Mouse (Mus musculus): Measurements from ENCODE around the gene Col9a1. TPM values are rescaled to one million over a fixed set of nuclear protein-coding genes. Genes with fewer than 3 reads are reported as not detected.
A peak's percentile ranks its signal among the peaks of the same experiment; 100 is the strongest.

The Col9a1 gene
- 2.3 and 3.0 TPM in 2 replicates for polyA plus RNA-seq (2015; fragmentation: Nextera tagmentation; extraction: Ambion mirVana)

DNA sequence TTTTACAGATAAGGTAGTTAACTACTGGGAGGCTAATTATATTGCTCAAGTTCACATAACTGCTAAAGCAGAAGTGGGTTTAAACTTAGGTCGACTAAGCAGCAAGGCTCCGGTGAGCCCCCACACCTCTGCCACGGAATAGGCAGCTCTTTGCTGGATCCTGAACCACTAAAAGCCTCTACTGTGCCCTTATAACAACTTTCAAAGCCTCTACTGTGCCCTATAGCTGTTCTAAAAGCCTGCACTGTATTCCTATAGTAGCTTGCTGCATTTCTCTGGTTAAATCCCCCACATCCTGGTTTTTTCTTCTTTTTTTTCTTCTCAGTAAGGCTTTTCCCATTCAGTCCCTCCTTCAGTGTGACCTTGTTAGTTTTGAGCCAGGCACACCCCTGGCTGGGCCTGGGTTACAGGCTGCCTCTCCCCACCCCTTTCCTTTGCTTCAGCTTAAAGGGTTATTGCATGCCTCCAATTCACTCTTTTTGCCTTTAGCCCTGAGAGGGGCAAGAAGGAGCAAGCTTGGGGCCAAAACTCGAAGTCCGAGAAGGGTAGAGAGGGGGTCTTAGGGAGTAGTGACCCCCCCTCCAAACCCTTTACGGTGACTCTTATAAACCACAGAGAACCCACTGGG, at the start of gene Col9a1:
Col9a1 (plus strand) TSS at position 387 of the 628 bp plus-strand sequence.
- no peak within 1 kb of the TSS for H3K4me2 ChIP-seq
- ATAC-seq (ENCODE audit: low FRiP score, low read depth), result no peak
- H3K4me1 ChIP-seq (replicated peaks), result no peaks in the 10 kb centered on the region
- H3K27me3 ChIP-seq, result no peaks in the 10 kb centered on the region
- 90% methylated on average over 6 of the region's 6 CpGs for WGBS
- H3K27ac ChIP-seq (replicated peaks), result no peak within 1 kb of the TSS
- no peak within 1 kb of the TSS for H3K4me3 ChIP-seq
- H3K36me3 ChIP-seq, result no peaks in the 10 kb centered on the region
- H3K9ac ChIP-seq, result no peak within 1 kb of the TSS
- H3K9me3 ChIP-seq, result no peaks in the 10 kb centered on the region

DNA sequence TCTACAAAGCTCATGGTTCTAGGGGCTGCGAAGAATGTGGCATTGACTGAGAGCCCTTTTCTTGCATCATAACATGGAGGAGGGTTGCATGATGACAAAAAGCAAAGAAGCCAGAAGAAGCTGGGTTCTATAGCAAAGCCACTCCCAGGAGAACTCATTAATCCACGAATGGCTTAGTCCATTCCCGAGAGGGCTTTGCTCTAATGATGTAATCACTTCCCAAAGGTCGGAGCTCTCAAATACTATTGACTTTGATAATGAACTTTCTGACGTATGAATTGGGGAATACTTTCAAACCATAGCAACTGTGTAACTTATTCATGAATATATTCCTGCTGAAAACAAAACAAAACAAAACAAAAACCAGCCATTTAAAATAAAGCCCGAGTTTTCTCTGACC, 49.5 kb upstream of the Col9a1 start:
- no peak overlapping the region for H3K9ac ChIP-seq
- no peaks in the 10 kb centered on the region for H3K27me3 ChIP-seq
- H3K4me2 ChIP-seq, result no peak overlapping the region
- no peak for ATAC-seq (ENCODE audit: low FRiP score, low read depth)
- H3K4me1 ChIP-seq (replicated peaks), result no peaks in the 10 kb centered on the region
- H3K36me3 ChIP-seq, result no peaks in the 10 kb centered on the region
- 62% methylated on average over 6 of the region's 6 CpGs for WGBS
- no peak overlapping the region for H3K27ac ChIP-seq (replicated peaks)
- H3K9me3 ChIP-seq, result no peaks in the 10 kb centered on the region
- no peak overlapping the region for H3K4me3 ChIP-seq

DNA sequence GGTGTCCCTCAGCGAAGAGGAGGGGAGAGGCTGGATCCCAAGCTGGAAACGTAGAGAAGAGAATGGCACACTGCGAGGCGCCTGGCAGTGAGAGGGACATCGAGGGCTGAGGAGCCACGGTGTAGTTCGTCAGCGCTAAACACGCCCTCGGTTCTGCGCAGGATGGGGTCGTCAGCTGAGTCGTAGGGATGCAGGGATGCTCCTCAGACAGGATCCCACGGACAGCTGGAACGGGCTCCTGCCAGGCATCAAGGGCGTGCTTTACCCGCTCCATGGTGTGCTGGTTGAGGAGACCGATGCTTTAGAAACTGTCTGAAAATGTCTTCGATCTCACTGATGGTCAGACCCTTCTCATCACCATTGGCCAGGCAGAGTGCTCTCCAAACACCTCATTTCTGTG, 43.6 kb upstream of the Col9a1 start:
- no peak for ATAC-seq (ENCODE audit: low FRiP score, low read depth)

DNA sequence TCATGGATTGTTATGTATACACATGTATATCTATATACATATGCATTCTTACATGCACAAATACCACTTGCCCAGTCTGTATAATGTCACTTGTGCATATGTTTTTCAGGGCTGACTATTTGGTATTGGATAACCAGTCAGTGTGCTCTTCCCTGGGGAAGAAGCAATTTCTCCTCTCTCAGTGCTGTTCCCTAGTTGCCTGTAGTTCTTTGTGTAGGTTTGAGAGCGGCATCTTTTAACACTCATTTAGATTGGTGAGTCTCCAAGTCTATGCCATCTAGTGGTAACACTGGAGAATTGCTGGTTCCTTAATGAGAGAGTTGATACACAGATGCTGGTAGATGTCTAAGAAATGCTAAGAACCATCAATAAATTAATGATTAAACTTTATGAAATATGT, 42.6 kb upstream of the Col9a1 start:
- H3K36me3 ChIP-seq, result no peaks in the 10 kb centered on the region
- no peak overlapping the region for H3K27ac ChIP-seq (replicated peaks)
- WGBS, result 3% methylated on average over 1 of the region's 1 CpGs
- H3K9ac ChIP-seq, result no peak overlapping the region
- H3K4me2 ChIP-seq, result no peak overlapping the region
- H3K4me3 ChIP-seq, result no peak overlapping the region
- H3K4me1 ChIP-seq (replicated peaks), result 0 out of 2 replicates have a peak, but pooled peaks cover 3% of the 10 kb centered on the region
- peak; percentile 73 for ATAC-seq (ENCODE audit: low FRiP score, low read depth)
- H3K27me3 ChIP-seq, result no peaks in the 10 kb centered on the region
- H3K9me3 ChIP-seq, result no peaks in the 10 kb centered on the region

More for the DNA sequence above, 43.6 kb upstream of the Col9a1 start:
- H3K4me2 ChIP-seq, result peak overlapping the region; percentile 42
- 39% methylated on average over 19 of the region's 19 CpGs for WGBS
- H3K9ac ChIP-seq, result no peak overlapping the region
- no peaks in the 10 kb centered on the region for H3K36me3 ChIP-seq
- H3K4me3 ChIP-seq, result peak overlapping the region; percentile 12; the same call in 1 of the 2 replicates
- H3K4me1 ChIP-seq (replicated peaks), result no peaks in the 10 kb centered on the region
- H3K27ac ChIP-seq (replicated peaks), result no peak overlapping the region
- no peaks in the 10 kb centered on the region for H3K9me3 ChIP-seq
- H3K27me3 ChIP-seq, result no peaks in the 10 kb centered on the region

DNA sequence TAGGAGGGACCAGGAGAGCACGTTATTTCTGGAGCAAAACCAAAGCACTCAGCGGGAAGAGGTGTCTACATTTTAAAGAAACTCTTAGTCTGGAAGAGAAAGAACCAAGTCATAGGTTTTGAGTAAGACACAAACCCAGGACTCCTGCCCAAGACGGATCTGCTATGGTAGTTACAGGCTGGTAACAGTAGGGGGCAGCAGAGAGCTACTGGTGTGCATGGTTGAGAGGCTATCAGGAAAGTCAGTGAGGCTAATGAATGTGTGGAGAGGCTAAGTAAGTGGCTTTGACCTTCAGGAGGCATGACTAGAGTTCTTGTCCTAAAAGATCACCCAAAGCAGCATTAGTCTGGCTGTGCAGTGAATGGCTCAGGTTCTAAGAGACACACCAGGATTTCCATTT, 40.3 kb upstream of the Col9a1 start:
- WGBS, result 16% methylated on average over 3 of the region's 3 CpGs
- Histone ChIP-seq H3K4me1 (replicated peaks) (0 out of 2 replicates have a peak, but pooled peaks cover 5% of the 10 kb centered on the region), H3K36me3 (no peaks in the 10 kb centered on the region), H3K4me2 (no peak overlapping the region), H3K4me3 (no peak overlapping the region), H3K9ac (no peak overlapping the region), H3K27ac (replicated peaks) (no peak overlapping the region), H3K27me3 (no peaks in the 10 kb centered on the region), H3K9me3 (no peaks in the 10 kb centered on the region)
- ATAC-seq (ENCODE audit: low FRiP score, low read depth), result 0 out of 2 replicates have a peak, but pooled peaks have one; percentile 34

DNA sequence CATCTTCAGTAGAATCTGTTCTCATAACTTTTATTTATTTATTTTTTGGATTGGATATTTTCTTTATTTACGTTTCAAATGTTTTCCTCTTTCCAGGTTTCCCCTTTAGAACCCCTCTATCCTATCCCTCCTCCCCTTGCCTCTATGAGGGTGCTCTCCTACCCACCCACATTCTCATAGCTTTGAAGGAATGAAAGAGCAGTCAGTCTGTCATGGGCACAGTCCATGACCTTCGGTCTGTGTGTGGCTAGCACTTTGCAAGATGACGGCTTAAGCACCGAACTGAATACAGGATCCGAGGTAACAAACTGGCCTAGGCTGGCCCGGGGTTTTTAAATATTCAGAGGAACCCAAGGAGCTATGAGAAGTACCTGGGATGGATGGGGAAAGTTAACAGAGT, 36.9 kb upstream of the Col9a1 start:
- H3K4me2 ChIP-seq, result no peak overlapping the region
- H3K9ac ChIP-seq, result no peak overlapping the region
- 67% methylated on average over 6 of the region's 6 CpGs for WGBS
- no peak for ATAC-seq (ENCODE audit: low FRiP score, low read depth)
- H3K4me3 ChIP-seq, result no peak overlapping the region
- no peaks in the 10 kb centered on the region for H3K9me3 ChIP-seq
- no peaks in the 10 kb centered on the region for H3K27me3 ChIP-seq
- 0 out of 2 replicates have a peak, but pooled peaks cover 5% of the 10 kb centered on the region for H3K4me1 ChIP-seq (replicated peaks)
- H3K27ac ChIP-seq (replicated peaks), result no peak overlapping the region
- H3K36me3 ChIP-seq, result no peaks in the 10 kb centered on the region

DNA sequence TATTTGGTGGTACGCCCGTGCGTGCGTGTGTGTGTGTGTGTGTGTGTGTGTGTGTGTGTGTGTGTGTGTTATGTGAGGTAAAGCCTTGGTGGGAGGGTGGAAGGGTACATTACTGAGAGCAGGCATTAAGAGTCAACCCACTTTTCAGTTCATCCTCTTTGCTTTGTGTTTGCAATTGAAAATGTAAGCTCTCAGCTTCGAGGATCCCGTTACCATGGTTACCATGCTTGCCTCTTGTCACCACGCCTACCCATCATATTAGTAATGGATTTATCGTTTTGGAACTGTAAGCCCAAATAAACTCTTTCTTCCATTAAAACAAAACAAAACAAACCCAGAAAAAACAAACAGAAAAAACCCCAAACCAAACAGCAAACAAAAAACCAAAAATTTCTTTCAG, 33.9 kb upstream of the Col9a1 start:
- Histone ChIP-seq H3K4me1 (replicated peaks) (0 out of 2 replicates have a peak, but pooled peaks cover 5% of the 10 kb centered on the region), H3K27ac (replicated peaks) (no peak overlapping the region), H3K9me3 (no peaks in the 10 kb centered on the region), H3K4me2 (no peak overlapping the region), H3K36me3 (no peaks in the 10 kb centered on the region), H3K27me3 (no peaks in the 10 kb centered on the region), H3K9ac (no peak overlapping the region), H3K4me3 (no peak overlapping the region)
- no peak for ATAC-seq (ENCODE audit: low FRiP score, low read depth)
- WGBS, result 75% methylated on average over 8 of the region's 8 CpGs

DNA sequence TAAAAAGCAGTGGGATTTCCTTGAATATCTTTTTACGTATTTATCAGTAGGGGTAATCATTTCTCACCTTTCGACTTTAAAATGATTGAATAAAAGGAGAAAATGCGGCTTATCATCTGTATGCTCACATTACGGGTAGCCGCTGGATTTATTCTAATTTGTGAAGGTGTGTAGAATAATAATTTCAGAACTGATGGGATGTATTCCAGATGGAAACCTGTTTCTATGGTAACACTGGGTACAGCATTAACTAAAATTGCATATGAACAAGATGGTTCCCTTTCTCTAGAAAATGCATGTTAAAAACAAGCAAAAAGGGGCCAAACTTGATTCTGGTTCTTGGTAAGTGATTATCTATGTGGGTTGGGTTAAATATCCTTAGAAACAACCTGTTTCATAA, 19.7 kb upstream of the Col9a1 start:
- no peak overlapping the region for H3K27ac ChIP-seq (replicated peaks)
- H3K4me3 ChIP-seq, result no peak overlapping the region
- no peak overlapping the region for H3K9ac ChIP-seq
- H3K9me3 ChIP-seq, result no peaks in the 10 kb centered on the region
- no peaks in the 10 kb centered on the region for H3K4me1 ChIP-seq (replicated peaks)
- H3K4me2 ChIP-seq, result no peak overlapping the region
- no peaks in the 10 kb centered on the region for H3K27me3 ChIP-seq
- WGBS, result 82% methylated on average over 5 of the region's 5 CpGs
- no peaks in the 10 kb centered on the region for H3K36me3 ChIP-seq
- no peak for ATAC-seq (ENCODE audit: low FRiP score, low read depth)

DNA sequence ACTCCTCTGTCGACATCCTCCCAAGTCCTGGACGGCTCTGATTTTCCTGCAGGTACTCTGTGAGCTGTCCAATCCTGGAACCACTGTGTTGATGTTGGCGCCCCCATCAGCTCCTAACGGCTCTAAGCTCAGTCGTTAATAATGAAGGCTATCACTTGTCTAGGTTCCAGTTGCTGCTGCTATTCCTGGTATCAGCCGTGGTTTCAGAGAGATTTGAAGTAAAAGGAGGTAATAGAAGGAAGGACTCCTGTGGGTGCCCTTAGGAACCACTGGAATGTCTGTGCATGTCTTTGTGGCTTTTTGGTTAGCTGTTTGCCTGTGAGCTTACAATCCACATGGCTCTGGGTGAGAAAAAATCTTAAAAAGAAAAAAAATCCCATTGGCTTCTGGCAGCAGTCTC, 8.0 kb upstream of the Col9a1 start:
- 64% methylated on average over 6 of the region's 6 CpGs for WGBS
- Histone ChIP-seq H3K4me3 (no peak overlapping the region), H3K27me3 (no peaks in the 10 kb centered on the region), H3K36me3 (no peaks in the 10 kb centered on the region), H3K9me3 (no peaks in the 10 kb centered on the region), H3K4me1 (replicated peaks) (0 out of 2 replicates have a peak, but pooled peaks cover 3% of the 10 kb centered on the region), H3K9ac (no peak overlapping the region), H3K4me2 (no peak overlapping the region), H3K27ac (replicated peaks) (no peak overlapping the region)
- ATAC-seq (ENCODE audit: low FRiP score, low read depth), result no peak

DNA sequence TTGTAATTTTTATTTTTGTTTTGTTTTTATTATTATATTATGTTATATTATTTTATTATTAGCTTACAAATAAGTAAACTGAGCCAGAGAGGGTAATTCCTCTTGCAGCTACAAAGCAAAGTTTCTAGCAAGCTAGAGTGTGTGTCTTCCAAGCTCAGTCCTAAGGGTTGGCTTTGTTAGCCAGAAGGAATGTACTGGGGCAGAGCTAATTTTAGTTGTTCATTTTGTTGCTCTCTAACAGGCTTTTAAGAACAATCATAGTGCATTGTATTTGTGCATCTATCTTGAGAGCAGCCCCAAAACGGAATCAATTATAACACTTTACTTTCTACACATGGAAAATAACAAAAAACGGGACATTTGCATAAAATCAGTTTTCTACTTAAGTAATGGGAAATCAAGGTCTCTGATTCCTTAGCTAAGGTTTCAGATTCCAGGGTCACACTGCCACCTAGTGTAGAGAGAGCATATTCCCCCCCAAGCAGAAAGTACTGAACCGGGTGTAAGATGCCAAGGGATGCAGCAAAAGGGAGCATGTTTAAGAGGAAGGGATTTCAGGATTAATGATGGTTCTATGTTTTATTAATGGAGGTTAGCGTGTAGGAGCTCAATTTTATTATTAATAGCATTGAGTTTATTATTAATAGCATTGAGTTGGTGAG, 6.1 kb upstream of the Col9a1 start:
- ATAC-seq (ENCODE audit: low FRiP score, low read depth), result peak; percentile 75; the same call in 1 of the 2 replicates
- no peak overlapping the region for H3K4me3 ChIP-seq
- H3K9me3 ChIP-seq, result no peaks in the 10 kb centered on the region
- H3K27me3 ChIP-seq, result no peaks in the 10 kb centered on the region
- no peak overlapping the region for H3K27ac ChIP-seq (replicated peaks)
- 4% methylated on average over 4 of the region's 4 CpGs for WGBS
- no peak overlapping the region for H3K4me2 ChIP-seq
- no peaks in the 10 kb centered on the region for H3K36me3 ChIP-seq
- H3K4me1 ChIP-seq (replicated peaks), result 0 out of 2 replicates have a peak, but pooled peaks cover 3% of the 10 kb centered on the region
- H3K9ac ChIP-seq, result no peak overlapping the region

DNA sequence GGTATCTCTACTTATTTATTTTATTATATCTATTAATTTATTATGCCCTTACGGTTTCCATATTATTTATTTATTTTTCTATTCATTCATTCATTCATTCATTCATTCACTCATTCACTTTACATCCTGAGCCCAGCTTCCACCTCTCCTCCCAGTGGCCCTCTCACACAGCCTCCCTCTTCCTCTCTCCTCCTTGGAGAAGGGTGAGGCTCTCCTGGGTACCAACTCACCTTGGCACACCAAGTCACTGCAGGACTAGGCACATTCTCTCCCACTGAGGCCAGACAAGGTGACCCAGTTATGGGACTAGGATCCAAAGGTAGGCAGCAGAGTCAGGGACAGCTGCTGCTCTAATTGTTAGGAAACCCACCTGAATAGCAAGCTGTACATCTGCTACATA, 5.5 kb upstream of the Col9a1 start:
- Histone ChIP-seq H3K4me3 (no peak overlapping the region), H3K27me3 (no peaks in the 10 kb centered on the region), H3K4me1 (replicated peaks) (0 out of 2 replicates have a peak, but pooled peaks cover 3% of the 10 kb centered on the region), H3K9me3 (no peaks in the 10 kb centered on the region), H3K9ac (no peak overlapping the region), H3K4me2 (no peak overlapping the region), H3K27ac (replicated peaks) (no peak overlapping the region), H3K36me3 (no peaks in the 10 kb centered on the region)
- WGBS, result 80% methylated on average over 1 of the region's 1 CpGs
- peak; percentile 42; the same call in 1 of the 2 replicates for ATAC-seq (ENCODE audit: low FRiP score, low read depth)

DNA sequence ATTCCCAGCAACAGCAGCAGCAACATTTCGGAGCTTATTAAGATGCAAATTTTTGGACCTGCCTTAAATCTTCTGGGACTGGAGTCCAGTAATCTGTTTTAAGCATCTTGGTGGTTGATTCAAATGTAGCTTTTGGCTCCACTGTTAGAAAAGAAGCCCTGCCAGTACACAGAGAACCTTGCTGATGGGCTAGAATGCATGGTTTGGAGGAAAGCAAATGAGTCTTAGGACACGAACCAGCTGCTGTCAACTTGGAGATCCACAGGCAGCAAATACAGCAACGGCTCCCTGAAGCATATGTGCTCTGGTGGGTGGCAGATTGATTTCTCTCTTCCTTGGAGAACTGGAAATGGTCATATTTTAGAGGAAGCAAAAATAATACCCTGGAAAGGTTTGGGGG, 4.8 kb upstream of the Col9a1 start:
- 37% methylated on average over 3 of the region's 3 CpGs for WGBS
- no peaks in the 10 kb centered on the region for H3K27me3 ChIP-seq
- H3K4me2 ChIP-seq, result no peak overlapping the region
- no peak for ATAC-seq (ENCODE audit: low FRiP score, low read depth)
- H3K4me3 ChIP-seq, result no peak overlapping the region
- H3K9ac ChIP-seq, result no peak overlapping the region
- H3K4me1 ChIP-seq (replicated peaks), result 0 out of 2 replicates have a peak, but pooled peaks cover 3% of the 10 kb centered on the region
- no peak overlapping the region for H3K27ac ChIP-seq (replicated peaks)
- H3K36me3 ChIP-seq, result no peaks in the 10 kb centered on the region
- H3K9me3 ChIP-seq, result no peaks in the 10 kb centered on the region
